Mouse (Mus musculus) testis, adult 2 months (tissue): ENCODE data around the gene Desi2. TPM values are rescaled to one million over a fixed set of nuclear protein-coding genes. Genes with fewer than 3 reads are reported as not detected.
"Not testable (repeated sequence)": the region's sequence is repeated elsewhere in the genome, so short reads cannot be mapped to it uniquely, and the experiment has no call there.

ENCODE experiments used
- H3K27ac ChIP-seq: fragments of 200-500 bp; 2 replicates; pipeline ENCODE4 v1.5.1; 2012; ENCODE audit warnings: low read depth, low read length; ENCODE audit not compliant: control insufficient read depth, insufficient read depth
- H3K27me3 ChIP-seq: fragments of 200-500 bp; 2 replicates; pipeline ENCODE4 v1.6.1; 2012; ENCODE audit warnings: mild to moderate bottlenecking, low read length, moderate library complexity; ENCODE audit not compliant: control insufficient read depth, insufficient read depth
- H3K36me3 ChIP-seq: fragments of 200-500 bp; 2 replicates; pipeline ENCODE4 v1.6.1; 2012; ENCODE audit warnings: mild to moderate bottlenecking, low read length; ENCODE audit not compliant: control insufficient read depth, insufficient read depth
- H3K4me1 ChIP-seq: fragments of 200-500 bp; 2 replicates; pipeline ENCODE4 v1.6.1; 2012; ENCODE audit warnings: low read length; ENCODE audit not compliant: control insufficient read depth, insufficient read depth
- H3K4me3 ChIP-seq: fragments of 200-500 bp; 2 replicates; pipeline ENCODE4 v1.5.1; 2012; ENCODE audit warnings: low read depth, mild to moderate bottlenecking, low read length, moderate library complexity, mixed read lengths; ENCODE audit not compliant: control insufficient read depth
- CTCF ChIP-seq: fragments of 200-500 bp; IDR thresholded peaks from 2 replicates; pipeline ENCODE4 v1.5.1; 2012; ENCODE audit warnings: low read depth, mild to moderate bottlenecking, inconsistent platforms, low read length, moderate library complexity; ENCODE audit not compliant: control insufficient read depth, insufficient read depth, insufficient replicate concordance
- POLR2A ChIP-seq: fragments of 200-500 bp; IDR thresholded peaks from 2 replicates; pipeline ENCODE4 v1.6.1; 2012; ENCODE audit warnings: low read depth, mild to moderate bottlenecking, inconsistent platforms, low read length, moderate library complexity; ENCODE audit not compliant: control insufficient read depth
- polyA plus RNA-seq: library from polyadenylated mRNA; depleted of rRNA; stranded (reverse); fragments of >200 nt; gene quantifications from 2 replicates; pipeline ENCODE4 v1.2.3, GENCODE M21; 2012; rRNA removed

The Desi2 gene
- 7.4 and 7.5 TPM in 2 replicates for polyA plus RNA-seq

- not testable (repeated sequence) for H3K36me3 ChIP-seq, H3K27me3 ChIP-seq, H3K4me1 ChIP-seq
- Histone ChIP-seq H3K27ac (peak within 1 kb of the TSS; percentile 85), H3K4me3 (peak within 1 kb of the TSS; percentile 85)
- peak; percentile 48 for TF ChIP-seq POLR2A
Observed at GRCm38 (mm10) chr1:178187216-178187791, at the start of gene Desi2. Gene Desi2, plus strand, starts transcription at chr1:178187417.

- H3K36me3 ChIP-seq, H3K27ac ChIP-seq, H3K27me3 ChIP-seq: not testable (repeated sequence)
Observed at GRCm38 (mm10) chr1:178146513-178146912, 40.7 kb upstream of the Desi2 start.

GRCm38 (mm10) chr1:178146915-178147314 is 40.3 kb upstream of the Desi2 start:
- H3K27ac ChIP-seq, result peak overlapping the region; percentile 32
- H3K4me1 ChIP-seq, H3K27me3 ChIP-seq, H3K36me3 ChIP-seq, H3K4me3 ChIP-seq: not testable (repeated sequence)

More at GRCm38 (mm10) chr1:178146513-178146912, 40.7 kb upstream of the Desi2 start:
- H3K4me1 ChIP-seq, H3K4me3 ChIP-seq: not testable (repeated sequence)

- no peak overlapping the region for H3K27ac ChIP-seq
- H3K4me3 ChIP-seq, result no peak overlapping the region
- no peaks in the 10 kb centered on the region for H3K27me3 ChIP-seq
- H3K36me3 ChIP-seq, result no peaks in the 10 kb centered on the region
- no peak for TF ChIP-seq CTCF
- TF ChIP-seq POLR2A, result no peak
- no peaks in the 10 kb centered on the region for H3K4me1 ChIP-seq
Observed at GRCm38 (mm10) chr1:178182251-178182650, 5.0 kb upstream of the Desi2 start.

- no peaks in the 10 kb centered on the region for H3K27me3 ChIP-seq
- TF ChIP-seq POLR2A (no peak), CTCF (no peak)
- H3K4me1 ChIP-seq, result no peaks in the 10 kb centered on the region
- H3K36me3 ChIP-seq, result no peaks in the 10 kb centered on the region
- H3K27ac ChIP-seq, result no peak overlapping the region
- no peak overlapping the region; the same call in 1 of the 2 replicates for H3K4me3 ChIP-seq
Observed at GRCm38 (mm10) chr1:178185591-178185990, 1.6 kb upstream of the Desi2 start.

GRCm38 (mm10) chr1:178187810-178188209 is 593 bp downstream of the Desi2 start:
- Histone ChIP-seq H3K27ac (peak overlapping the region; percentile 85), H3K4me3 (peak overlapping the region; percentile 85)
- not testable (repeated sequence) for H3K4me1 ChIP-seq, H3K27me3 ChIP-seq, H3K36me3 ChIP-seq

- Histone ChIP-seq H3K36me3 (no peaks in the 10 kb centered on the region), H3K27ac (peak overlapping the region; percentile 76; the same call in 1 of the 2 replicates), H3K27me3 (no peaks in the 10 kb centered on the region), H3K4me3 (peak overlapping the region; percentile 74), H3K4me1 (no peaks in the 10 kb centered on the region)
- TF ChIP-seq POLR2A (no peak), CTCF (no peak)
Observed at GRCm38 (mm10) chr1:178188386-178188785, 1.2 kb downstream of the Desi2 start.

GRCm38 (mm10) chr1:178205701-178206325 is 18.6 kb downstream of the Desi2 start:
- H3K36me3 ChIP-seq, result no peaks in the 10 kb centered on the region
- no peaks in the 10 kb centered on the region for H3K27me3 ChIP-seq
- no peak overlapping the region for H3K4me3 ChIP-seq
- no peak overlapping the region for H3K27ac ChIP-seq
- H3K4me1 ChIP-seq, result no peaks in the 10 kb centered on the region
- TF ChIP-seq POLR2A, result no peak
- TF ChIP-seq CTCF, result no peak

GRCm38 (mm10) chr1:178207856-178208255 is 20.6 kb downstream of the Desi2 start:
- H3K36me3 ChIP-seq, H3K27ac ChIP-seq, H3K4me3 ChIP-seq, H3K27me3 ChIP-seq, H3K4me1 ChIP-seq: not testable (repeated sequence)
